Mouse (Mus musculus): ENCODE measurements around the gene Clrn3.

GRCm38 (mm10) chr7:135486645-135487382 is 41.6 kb downstream of the Clrn3 start:
- TF ChIP-seq POLR2A (IDR thresholded peaks at IDR 0.05; ENCODE audit: low read depth, low read length) (no peak), CTCF (conservative IDR thresholded peaks at IDR 0.05; ENCODE audit: insufficient read depth, insufficient read length, low read depth, low read length) (no peak)
